Mouse (Mus musculus) stomach, postnatal 0 days (tissue): ENCODE results near the gene Ryr1. TPM values are rescaled to one million over a fixed set of nuclear protein-coding genes. Genes with fewer than 3 reads are reported as not detected.
A peak's percentile ranks its signal among the peaks of the same experiment; 100 is the strongest.

ENCODE experiments used
- ATAC-seq: fragments of 200-750 bp; cut with Nextera tagmentation; 2 replicates; pipeline ENCODE4 v1.8.0; 2017; ENCODE audit not compliant: low FRiP score, low TSS enrichment
- DNase-seq: peaks from one replicate; pipeline ENCODE4 v3.0.0-alpha.2; 2016; ENCODE audit warnings: low spot score
- H3K27ac ChIP-seq: fragments of 300-500 bp; sonication (generic); replicated peaks from 2 replicates; pipeline ENCODE4 v1.5.1; 2014; ENCODE audit warnings: mild to moderate bottlenecking, control low read depth
- H3K27me3 ChIP-seq: fragments of 300-500 bp; sonication (generic); 2 replicates; pipeline ENCODE4 v1.6.1; 2014; ENCODE audit warnings: low read length; ENCODE audit not compliant: control insufficient read depth, insufficient read depth
- H3K36me3 ChIP-seq: fragments of 300-500 bp; sonication (generic); 2 replicates; pipeline ENCODE4 v1.6.1; 2014; ENCODE audit warnings: low read length, mixed read lengths; ENCODE audit not compliant: control insufficient read depth, insufficient read depth
- H3K4me1 ChIP-seq: fragments of 300-500 bp; sonication (generic); replicated peaks from 2 replicates; pipeline ENCODE4 v1.6.1; 2014; ENCODE audit warnings: antibody characterized with exemption; ENCODE audit not compliant: control insufficient read depth, insufficient read depth
- H3K4me2 ChIP-seq: fragments of 300-500 bp; sonication (generic); replicated peaks from 2 replicates; pipeline ENCODE4 v1.6.1; 2014; ENCODE audit warnings: low read depth, mild to moderate bottlenecking, control low read depth, moderate library complexity
- H3K4me3 ChIP-seq: fragments of 300-500 bp; sonication (generic); 2 replicates; pipeline ENCODE4 v1.5.1; 2014; ENCODE audit warnings: low read depth, low read length, control low read depth
- H3K9ac ChIP-seq: fragments of 300-500 bp; sonication (generic); 2 replicates; pipeline ENCODE4 v1.6.1; 2014; ENCODE audit warnings: mild to moderate bottlenecking, low read length, control low read depth, mixed read lengths
- H3K9me3 ChIP-seq: fragments of 300-500 bp; sonication (generic); 2 replicates; pipeline ENCODE4 v1.6.1; 2016; ENCODE audit warnings: low read length; ENCODE audit not compliant: control insufficient read depth
- CTCF ChIP-seq: IDR thresholded peaks from 2 replicates; pipeline ENCODE4 v1.5.1; 2016; ENCODE audit warnings: antibody characterized with exemption, low read depth, mild to moderate bottlenecking, moderate library complexity
- EP300 ChIP-seq: optimal IDR thresholded peaks from 2 replicates; pipeline ENCODE3; 2016; ENCODE audit warnings: antibody characterized with exemption
- WGBS: fragments of 180-500 bp; shearing (Covaris S2); extraction: QIAGEN DNeasy Blood & Tissue Kit; methylation state at CpG from one replicate; pipeline ENCODE4 v1.1.7; 2014; 5-methylcytosine and 5-hydroxymethylcytosine counted together
- polyA plus RNA-seq: library from polyadenylated mRNA; unstranded; fragments of >200 nt; fragmentation: Nextera tagmentation; extraction: Ambion mirVana; gene quantifications from 2 replicates; pipeline ENCODE4 v1.2.1, GENCODE M21; 2015

Gene Ryr1
- polyA plus RNA-seq, 1 experiment from 2014 or later, result 0.11 TPM

DNA sequence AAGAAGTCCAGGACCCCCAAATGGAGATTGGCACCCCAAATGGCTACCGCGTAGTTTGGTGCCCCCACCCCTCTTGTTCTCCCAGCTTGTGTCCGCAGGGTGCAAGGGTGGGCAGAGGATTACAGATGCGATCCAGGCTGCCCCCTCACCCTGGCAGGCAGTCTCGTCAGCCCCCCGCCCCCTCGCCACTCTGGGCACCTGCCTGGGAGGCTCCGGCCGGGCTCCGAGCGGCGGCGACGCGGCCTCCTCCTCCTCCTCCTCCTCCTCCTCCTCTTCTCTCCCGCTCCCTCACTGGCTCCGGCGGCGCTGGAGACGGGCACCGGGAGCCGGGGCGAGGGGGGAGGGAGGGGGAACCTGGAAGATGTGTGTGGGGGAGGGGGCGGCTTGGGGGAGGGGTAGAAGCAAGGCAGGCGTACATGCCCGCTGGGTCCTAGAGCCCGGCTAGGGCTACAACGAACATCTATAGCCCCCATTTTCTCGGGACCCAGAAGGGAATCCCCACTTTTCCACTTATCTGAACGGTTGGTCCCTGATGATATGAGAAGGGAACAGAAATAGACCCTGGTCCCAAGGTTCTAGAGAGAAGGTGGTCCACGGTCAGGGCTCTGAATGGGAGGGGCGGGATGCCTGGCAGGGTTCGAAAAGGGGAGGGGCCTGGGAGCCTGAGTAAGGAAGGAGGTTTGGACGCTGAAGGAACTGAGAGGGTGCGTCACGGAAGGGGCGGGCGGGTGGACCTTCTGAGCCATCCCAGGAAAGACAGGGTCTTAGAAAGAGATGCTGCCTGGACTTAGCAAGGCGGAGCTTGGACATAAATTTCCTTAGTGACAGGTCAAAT lies 44.5 kb upstream of the Ryr1 start:
- H3K4me3 ChIP-seq, result peak overlapping the region; percentile 54
- DNase-seq (peak; percentile 72), ATAC-seq (peak; percentile 76)
- H3K9ac ChIP-seq, result peak overlapping the region; percentile 52
- H3K36me3 ChIP-seq, result peaks cover 5% of the 10 kb centered on the region
- H3K9me3 ChIP-seq, result no peaks in the 10 kb centered on the region
- no peaks in the 10 kb centered on the region for H3K27me3 ChIP-seq
- peaks cover 6% of the 10 kb centered on the region; the same call in 1 of the 2 replicates for H3K4me1 ChIP-seq
- peak overlapping the region; percentile 79; the same call in 1 of the 2 replicates for H3K27ac ChIP-seq
- peak overlapping the region; percentile 72 for H3K4me2 ChIP-seq
- WGBS, result under 1% methylated on average over 24 of the region's 39 CpGs
- TF ChIP-seq EP300, result no peak
- no peak for TF ChIP-seq CTCF

DNA sequence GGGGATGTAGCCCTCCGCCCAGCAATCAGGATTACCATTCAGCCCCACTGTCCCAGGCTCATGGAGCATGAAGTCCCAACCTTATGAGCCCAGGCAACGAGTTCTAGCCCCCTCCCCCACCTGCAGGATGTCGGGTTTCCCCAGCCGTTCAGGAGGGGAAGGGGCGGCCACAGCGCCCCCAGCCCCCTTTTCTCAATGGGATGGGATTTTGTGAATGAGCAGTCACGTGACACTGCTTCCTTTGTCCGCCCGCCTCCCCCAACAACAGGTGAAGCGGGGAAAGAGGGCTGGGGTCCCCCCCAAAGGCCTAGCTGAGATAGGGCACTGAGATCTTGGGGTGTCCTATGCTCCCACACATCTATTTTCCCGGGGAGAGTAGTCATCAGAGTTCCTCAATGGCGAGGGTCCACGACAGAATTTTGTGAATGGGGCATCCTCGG lies 43.8 kb upstream of the Ryr1 start:
- Histone ChIP-seq H3K4me3 (peak overlapping the region; percentile 54), H3K9me3 (no peaks in the 10 kb centered on the region), H3K27ac (no peak overlapping the region), H3K4me1 (peaks cover 6% of the 10 kb centered on the region; the same call in 1 of the 2 replicates), H3K9ac (peak overlapping the region; percentile 52), H3K4me2 (peak overlapping the region; percentile 72), H3K36me3 (peaks cover 3% of the 10 kb centered on the region), H3K27me3 (no peaks in the 10 kb centered on the region)
- no peak for DNase-seq
- no peak for ATAC-seq
- WGBS, result 1% methylated on average over 14 of the region's 14 CpGs
- TF ChIP-seq CTCF (no peak), EP300 (no peak)

DNA sequence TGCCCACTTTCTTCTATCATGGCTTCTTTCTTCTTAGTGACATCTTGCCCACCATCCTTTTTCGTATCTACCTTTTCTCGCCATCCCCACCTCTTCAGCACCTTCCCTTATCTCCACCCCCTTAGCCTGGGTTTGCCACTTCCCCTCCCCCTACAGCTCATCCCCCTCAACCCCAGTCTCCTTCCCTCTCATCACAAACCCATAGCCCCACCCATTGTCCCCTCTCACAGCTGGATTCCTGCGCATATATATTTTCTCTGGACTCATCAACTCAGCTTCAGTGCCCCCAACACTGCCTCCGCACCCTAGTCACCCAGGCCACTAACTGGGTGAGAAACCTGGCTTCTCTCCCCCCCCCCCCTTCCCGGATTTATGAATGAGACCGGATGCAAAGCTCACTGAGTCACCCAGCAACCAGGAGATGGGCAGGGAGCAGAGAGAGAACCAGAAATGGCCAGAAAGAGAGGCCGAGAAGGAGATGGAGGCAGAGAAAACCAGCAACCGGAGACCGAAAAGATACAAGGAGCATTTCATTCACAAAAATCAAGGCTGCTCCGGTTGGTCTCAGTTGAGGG lies 43.2 kb upstream of the Ryr1 start:
- WGBS, result 19% methylated on average over 10 of the region's 10 CpGs
- H3K27ac ChIP-seq, result no peak overlapping the region
- no peak for ATAC-seq

DNA sequence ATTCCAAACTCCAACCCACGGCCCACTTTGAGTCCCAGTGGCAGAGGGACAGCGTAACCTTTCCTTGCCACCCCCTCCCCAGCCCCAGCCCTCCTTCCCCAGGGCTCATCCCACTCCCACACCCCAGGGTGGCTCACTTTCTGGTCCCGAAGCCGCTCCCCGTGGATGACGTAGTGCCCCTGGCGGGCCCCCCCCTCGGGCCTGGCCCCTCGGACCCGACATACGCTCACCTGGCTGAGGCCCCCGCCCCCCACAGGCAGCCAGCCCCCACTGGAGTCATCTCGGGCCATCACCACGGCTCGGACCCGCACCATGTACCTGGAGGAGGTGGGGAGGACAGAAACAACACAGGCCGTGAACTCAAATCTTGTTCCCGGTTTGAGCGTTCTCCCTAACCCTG lies 42.7 kb upstream of the Ryr1 start:
- WGBS, result 33% methylated on average over 18 of the region's 19 CpGs
- Histone ChIP-seq H3K27ac (no peak overlapping the region), H3K9ac (no peak overlapping the region), H3K4me1 (peaks cover 6% of the 10 kb centered on the region; the same call in 1 of the 2 replicates), H3K27me3 (no peaks in the 10 kb centered on the region), H3K4me2 (no peak overlapping the region), H3K4me3 (no peak overlapping the region), H3K36me3 (no peaks in the 10 kb centered on the region; the same call in 1 of the 2 replicates), H3K9me3 (no peaks in the 10 kb centered on the region)
- DNase-seq (no peak), ATAC-seq (no peak)
- TF ChIP-seq EP300 (no peak), CTCF (no peak)

More for the DNA sequence above, 43.2 kb upstream of the Ryr1 start:
- H3K36me3 ChIP-seq, result no peaks in the 10 kb centered on the region; the same call in 1 of the 2 replicates
- no peaks in the 10 kb centered on the region for H3K9me3 ChIP-seq
- peak overlapping the region; percentile 72; the same call in 1 of the 2 replicates for H3K4me2 ChIP-seq
- no peak for TF ChIP-seq EP300
- H3K9ac ChIP-seq, result no peak overlapping the region
- no peaks in the 10 kb centered on the region for H3K27me3 ChIP-seq
- DNase-seq, result no peak
- H3K4me3 ChIP-seq, result peak overlapping the region; percentile 54; the same call in 1 of the 2 replicates
- H3K4me1 ChIP-seq, result peaks cover 6% of the 10 kb centered on the region; the same call in 1 of the 2 replicates

DNA sequence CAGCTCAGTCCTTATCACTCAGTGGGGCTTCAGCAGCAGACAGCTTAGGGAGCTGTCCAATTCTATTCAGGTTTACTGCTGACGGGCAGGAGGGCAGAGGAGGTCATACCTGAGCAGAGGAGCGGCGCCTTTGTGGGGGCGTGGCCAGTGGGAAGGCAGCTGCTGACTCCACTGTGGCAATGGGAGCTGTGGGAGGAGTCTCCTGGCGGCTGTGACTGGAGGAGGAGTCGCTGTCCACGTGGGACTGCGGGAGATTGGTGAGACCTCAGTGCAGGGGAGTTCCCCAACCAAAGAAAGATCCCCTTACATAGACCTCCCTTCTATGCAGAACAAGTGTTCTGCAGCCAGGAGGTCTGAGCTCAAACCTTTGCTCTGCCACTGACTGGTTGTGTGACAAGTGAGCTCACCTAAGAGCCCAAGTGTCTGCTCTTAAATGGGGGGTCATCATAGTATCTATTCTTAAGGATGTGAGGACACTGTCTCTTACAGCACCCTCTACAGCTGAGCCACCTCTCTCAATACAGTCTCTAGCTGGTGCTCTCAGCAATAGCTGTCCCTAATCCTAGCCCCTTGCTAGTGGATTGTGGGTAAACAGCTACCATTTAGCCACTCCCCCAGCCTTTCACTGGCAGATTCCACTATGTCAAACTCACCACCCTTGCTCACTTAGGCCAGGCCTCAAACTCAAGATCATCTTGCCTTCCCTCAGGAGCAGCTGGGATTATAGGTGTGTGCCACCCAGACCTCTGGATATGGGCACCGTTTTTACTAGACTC lies 38.0 kb upstream of the Ryr1 start:
- ATAC-seq (peak; percentile 84), DNase-seq (peak; percentile 91)
- Histone ChIP-seq H3K4me1 (no peaks in the 10 kb centered on the region), H3K9ac (no peak overlapping the region), H3K4me3 (no peak overlapping the region), H3K9me3 (no peaks in the 10 kb centered on the region), H3K4me2 (no peak overlapping the region), H3K36me3 (no peaks in the 10 kb centered on the region), H3K27me3 (no peaks in the 10 kb centered on the region), H3K27ac (no peak overlapping the region)
- TF ChIP-seq CTCF, result no peak
- TF ChIP-seq EP300, result no peak
- 12% methylated on average over 9 of the region's 9 CpGs for WGBS
